Mouse (Mus musculus) limb, embryonic 15.5 days (tissue): ENCODE measurements around the gene Dusp1. TPM values are rescaled to one million over a fixed set of nuclear protein-coding genes. Genes with fewer than 3 reads are reported as not detected.

Experiments used
- ATAC-seq: fragments of 200-750 bp; cut with Nextera tagmentation; 2 replicates; pipeline ENCODE4 v1.8.0; 2017; ENCODE audit warnings: low read depth, moderate TSS enrichment; ENCODE audit not compliant: insufficient number of reproducible peaks, low FRiP score, low TSS enrichment
- H3K27ac ChIP-seq: fragments of 300-500 bp; sonication (generic); 2 replicates; pipeline ENCODE4 v1.5.1; 2015; ENCODE audit warnings: moderate library complexity, mild to moderate bottlenecking, inconsistent platforms
- H3K27me3 ChIP-seq: fragments of 300-500 bp; sonication (generic); 2 replicates; pipeline ENCODE4 v1.6.1; 2015; ENCODE audit warnings: inconsistent platforms
- H3K36me3 ChIP-seq: fragments of 300-500 bp; sonication (generic); 2 replicates; pipeline ENCODE4 v1.6.1; 2015; ENCODE audit warnings: inconsistent platforms
- H3K4me1 ChIP-seq: fragments of 300-500 bp; sonication (generic); 2 replicates; pipeline ENCODE4 v1.6.1; 2015; ENCODE audit warnings: inconsistent platforms
- H3K4me2 ChIP-seq: fragments of 300-500 bp; sonication (generic); 2 replicates; pipeline ENCODE4 v1.6.1; 2015; ENCODE audit warnings: mild to moderate bottlenecking, inconsistent platforms
- H3K4me3 ChIP-seq: fragments of 300-500 bp; sonication (generic); 2 replicates; pipeline ENCODE4 v1.5.1; 2015; ENCODE audit warnings: mild to moderate bottlenecking, inconsistent platforms
- H3K9ac ChIP-seq: fragments of 300-500 bp; sonication (generic); 2 replicates; pipeline ENCODE4 v1.6.1; 2015; ENCODE audit warnings: inconsistent platforms
- H3K9me3 ChIP-seq: fragments of 300-500 bp; sonication (generic); 2 replicates; pipeline ENCODE4 v1.6.1; 2016; ENCODE audit warnings: inconsistent platforms
- WGBS: fragments of 180-500 bp; shearing (Covaris S2); methylation state at CpG from one replicate; pipeline ENCODE4 v1.1.7; 2015; 5-methylcytosine and 5-hydroxymethylcytosine counted together
- polyA plus RNA-seq: library from polyadenylated mRNA; unstranded; fragments of >200 nt; fragmentation: Nextera tagmentation; extraction: Ambion mirVana; gene quantifications from 2 replicates; pipeline ENCODE4 v1.2.1, GENCODE M21; 2015

Gene Dusp1
- polyA plus RNA-seq: 27.3 and 32.5 TPM in 2 replicates

DNA sequence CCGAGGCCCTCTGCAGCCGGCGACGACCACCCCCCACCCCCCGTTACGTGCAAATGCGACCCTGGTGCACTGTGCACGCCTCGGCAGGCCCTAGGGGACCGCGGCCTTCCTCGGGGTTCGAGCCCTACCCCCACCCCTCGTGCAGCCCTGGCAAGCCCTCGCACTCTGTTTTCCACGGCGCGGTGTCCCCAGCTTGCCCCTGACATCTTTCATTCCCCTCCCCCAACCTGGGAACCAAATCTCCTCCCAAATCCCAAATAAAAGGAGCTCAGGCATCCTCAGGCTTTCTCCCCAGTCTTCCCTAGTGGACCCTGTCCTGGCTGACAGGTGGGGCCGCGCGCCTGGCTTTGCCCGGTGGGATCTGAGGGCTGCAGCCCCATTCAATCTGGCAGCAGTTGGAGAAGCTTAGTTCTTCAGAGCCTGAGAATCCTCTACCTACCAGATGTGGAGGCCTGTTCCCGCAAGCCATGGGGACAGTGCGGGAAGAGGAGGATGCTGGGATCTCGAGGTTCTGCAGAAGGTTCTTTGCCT lies at the start of gene Dusp1:
Gene Dusp1, minus strand, starts transcription at position 478 of the 531 bp plus-strand sequence.
- Histone ChIP-seq H3K9ac (peak within 1 kb of the TSS; percentile 85), H3K9me3 (no peaks in the 10 kb centered on the region), H3K4me1 (peaks cover 28% of the 10 kb centered on the region), H3K4me3 (peak within 1 kb of the TSS; percentile 76), H3K27me3 (no peaks in the 10 kb centered on the region), H3K27ac (peak within 1 kb of the TSS; percentile 87), H3K36me3 (peaks cover 32% of the 10 kb centered on the region), H3K4me2 (peak within 1 kb of the TSS; percentile 87)
- WGBS: 1% methylated on average over 25 of the region's 25 CpGs
- ATAC-seq: peak; percentile 40; the same call in 1 of the 2 replicates

GRCm38 (mm10) chr17:26611328-26611727 lies 49.4 kb upstream of the Dusp1 start:
- Histone ChIP-seq H3K27ac (peak overlapping the region; percentile 43; the same call in 1 of the 2 replicates), H3K27me3 (no peaks in the 10 kb centered on the region), H3K4me2 (no peak overlapping the region), H3K9ac (no peak overlapping the region), H3K4me3 (no peak overlapping the region), H3K4me1 (peaks cover 23% of the 10 kb centered on the region), H3K36me3 (peaks cover 50% of the 10 kb centered on the region), H3K9me3 (no peaks in the 10 kb centered on the region)
- 72% methylated on average over 7 of the region's 7 CpGs for WGBS
- ATAC-seq: no peak

DNA sequence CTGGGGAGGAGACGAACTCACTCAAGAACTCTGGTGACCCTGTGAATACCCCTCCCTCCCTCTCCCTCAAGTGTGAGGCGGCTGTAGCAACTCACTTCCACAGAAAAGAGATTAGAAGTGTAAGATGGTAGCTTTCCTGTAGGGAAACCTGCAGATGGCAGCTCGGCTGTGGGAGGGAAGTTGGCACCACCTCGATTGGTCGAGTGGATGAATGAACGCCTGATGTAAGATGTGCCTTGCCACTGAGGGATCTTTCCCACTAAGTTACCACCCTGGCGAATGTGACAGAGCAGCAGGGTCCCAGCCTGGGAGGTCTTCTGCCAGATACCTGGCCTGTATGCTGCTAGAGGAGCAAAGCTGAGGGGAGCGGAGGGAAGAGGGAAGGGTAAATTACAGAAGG lies 47.9 kb upstream of the Dusp1 start:
- no peaks in the 10 kb centered on the region for H3K9me3 ChIP-seq
- 85% methylated on average over 8 of the region's 8 CpGs for WGBS
- H3K4me1 ChIP-seq: peaks cover 23% of the 10 kb centered on the region
- ATAC-seq: no peak
- H3K27me3 ChIP-seq: no peaks in the 10 kb centered on the region
- no peak overlapping the region for H3K27ac ChIP-seq
- peaks cover 38% of the 10 kb centered on the region for H3K36me3 ChIP-seq
- H3K9ac ChIP-seq: no peak overlapping the region
- no peak overlapping the region for H3K4me2 ChIP-seq
- H3K4me3 ChIP-seq: no peak overlapping the region

DNA sequence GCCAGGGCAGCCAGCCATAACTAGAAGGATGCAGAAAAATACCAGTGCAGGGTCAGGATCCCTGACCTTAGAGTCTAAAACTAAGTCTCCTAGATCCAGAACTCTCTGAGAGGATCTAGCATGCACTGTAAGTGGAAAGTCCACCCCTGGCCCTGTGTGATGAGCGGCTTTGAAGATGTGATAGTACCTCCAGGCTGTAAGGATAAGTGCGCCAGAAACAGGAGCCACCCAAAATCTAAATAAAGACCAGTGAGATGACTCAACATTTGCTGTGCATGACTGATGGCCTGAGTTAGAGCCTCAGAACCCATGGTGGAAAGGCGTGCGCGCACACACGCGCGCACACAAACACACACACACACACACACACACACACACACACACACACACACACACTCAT lies 46.9 kb upstream of the Dusp1 start:
- H3K27me3 ChIP-seq: no peaks in the 10 kb centered on the region
- H3K9me3 ChIP-seq: no peaks in the 10 kb centered on the region
- H3K4me2 ChIP-seq: no peak overlapping the region
- H3K36me3 ChIP-seq: peaks cover 29% of the 10 kb centered on the region
- H3K27ac ChIP-seq: no peak overlapping the region
- no peak overlapping the region for H3K4me3 ChIP-seq
- H3K9ac ChIP-seq: no peak overlapping the region
- no peak for ATAC-seq
- H3K4me1 ChIP-seq: peaks cover 16% of the 10 kb centered on the region
- 95% methylated on average over 8 of the region's 8 CpGs for WGBS

- Histone ChIP-seq H3K36me3 (peaks cover 28% of the 10 kb centered on the region), H3K27me3 (no peaks in the 10 kb centered on the region), H3K9ac (no peak overlapping the region), H3K27ac (no peak overlapping the region), H3K9me3 (no peaks in the 10 kb centered on the region), H3K4me1 (peaks cover 16% of the 10 kb centered on the region), H3K4me2 (no peak overlapping the region), H3K4me3 (no peak overlapping the region)
- WGBS: 80% methylated on average over 3 of the region's 3 CpGs
- no peak for ATAC-seq
Measured at GRCm38 (mm10) chr17:26608348-26608747, 46.4 kb upstream of the Dusp1 start.

DNA sequence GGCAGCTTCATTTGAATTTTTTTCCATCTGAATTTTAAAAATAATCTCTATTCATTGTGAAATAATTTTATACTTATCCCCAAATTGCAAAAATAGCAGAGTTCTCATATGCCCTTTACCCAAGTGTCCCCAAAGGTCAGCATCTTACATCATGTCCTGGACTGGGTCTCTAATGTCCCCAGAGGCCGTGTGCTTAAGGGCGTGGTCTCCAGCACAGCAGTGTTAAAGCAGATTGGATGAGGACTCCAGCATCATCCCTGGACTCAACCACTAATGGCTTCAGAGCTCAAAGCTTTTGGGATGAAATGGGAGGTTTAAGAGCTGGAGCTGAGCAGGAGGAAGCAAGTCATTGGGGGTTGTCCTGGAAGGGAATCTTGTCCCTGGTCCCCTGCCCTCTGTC lies 44.6 kb upstream of the Dusp1 start:
- Histone ChIP-seq H3K4me2 (no peak overlapping the region), H3K4me1 (peaks cover 28% of the 10 kb centered on the region), H3K4me3 (no peak overlapping the region), H3K9me3 (no peaks in the 10 kb centered on the region), H3K27ac (no peak overlapping the region), H3K36me3 (peaks cover 28% of the 10 kb centered on the region), H3K9ac (no peak overlapping the region), H3K27me3 (no peaks in the 10 kb centered on the region)
- WGBS: 72% methylated on average over 2 of the region's 2 CpGs
- no peak for ATAC-seq

GRCm38 (mm10) chr17:26605636-26606035 lies 43.7 kb upstream of the Dusp1 start:
- H3K4me1 ChIP-seq: peaks cover 34% of the 10 kb centered on the region
- no peak overlapping the region for H3K27ac ChIP-seq
- H3K4me2 ChIP-seq: no peak overlapping the region
- ATAC-seq: no peak
- H3K4me3 ChIP-seq: no peak overlapping the region
- H3K9ac ChIP-seq: no peak overlapping the region
- H3K9me3 ChIP-seq: no peaks in the 10 kb centered on the region
- WGBS: 84% methylated on average over 4 of the region's 4 CpGs
- H3K27me3 ChIP-seq: no peaks in the 10 kb centered on the region
- H3K36me3 ChIP-seq: peaks cover 21% of the 10 kb centered on the region

GRCm38 (mm10) chr17:26603311-26603710 lies 41.4 kb upstream of the Dusp1 start:
- H3K27ac ChIP-seq: peak overlapping the region; percentile 79
- H3K4me2 ChIP-seq: no peak overlapping the region
- 86% methylated on average over 8 of the region's 8 CpGs for WGBS
- H3K9ac ChIP-seq: no peak overlapping the region
- H3K9me3 ChIP-seq: no peaks in the 10 kb centered on the region
- H3K4me1 ChIP-seq: peaks cover 39% of the 10 kb centered on the region
- H3K4me3 ChIP-seq: no peak overlapping the region
- no peak for ATAC-seq
- no peaks in the 10 kb centered on the region for H3K27me3 ChIP-seq
- peaks cover 5% of the 10 kb centered on the region; the same call in 1 of the 2 replicates for H3K36me3 ChIP-seq

- H3K36me3 ChIP-seq: peaks cover 5% of the 10 kb centered on the region; the same call in 1 of the 2 replicates
- no peak overlapping the region for H3K9ac ChIP-seq
- no peaks in the 10 kb centered on the region for H3K9me3 ChIP-seq
- H3K4me2 ChIP-seq: no peak overlapping the region
- H3K27me3 ChIP-seq: no peaks in the 10 kb centered on the region
- peaks cover 43% of the 10 kb centered on the region for H3K4me1 ChIP-seq
- ATAC-seq: peak; percentile 20; the same call in 1 of the 2 replicates
- H3K4me3 ChIP-seq: no peak overlapping the region
- peak overlapping the region; percentile 79 for H3K27ac ChIP-seq
- 53% methylated on average over 12 of the region's 12 CpGs for WGBS
Measured at GRCm38 (mm10) chr17:26602371-26602885, 40.5 kb upstream of the Dusp1 start.

DNA sequence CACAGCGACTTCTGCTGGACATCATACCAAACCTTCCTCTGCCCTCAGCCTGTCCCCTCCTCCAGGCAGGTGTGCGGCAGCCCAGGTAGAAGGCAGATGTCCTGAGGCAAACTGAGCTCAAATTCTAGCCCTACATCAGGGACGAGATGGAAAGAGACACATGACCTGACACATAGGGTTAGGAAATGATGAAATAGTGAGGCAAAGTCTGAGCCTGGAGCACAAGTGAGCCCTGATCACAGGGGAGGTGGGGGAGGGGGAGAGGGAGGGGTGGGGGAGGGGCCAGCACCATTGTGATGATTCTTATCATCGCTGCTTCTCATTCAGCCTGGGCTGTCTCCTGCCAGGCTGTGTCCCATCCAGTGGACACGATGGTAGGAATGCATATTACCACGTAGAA lies 40.0 kb upstream of the Dusp1 start:
- H3K27me3 ChIP-seq: no peaks in the 10 kb centered on the region
- WGBS: 54% methylated on average over 6 of the region's 6 CpGs
- H3K27ac ChIP-seq: peak overlapping the region; percentile 79
- peaks cover 48% of the 10 kb centered on the region for H3K4me1 ChIP-seq
- H3K4me3 ChIP-seq: no peak overlapping the region
- no peaks in the 10 kb centered on the region for H3K9me3 ChIP-seq
- no peak overlapping the region for H3K4me2 ChIP-seq
- ATAC-seq: no peak
- H3K36me3 ChIP-seq: peaks cover 5% of the 10 kb centered on the region; the same call in 1 of the 2 replicates
- H3K9ac ChIP-seq: no peak overlapping the region

GRCm38 (mm10) chr17:26601514-26601913 lies 39.6 kb upstream of the Dusp1 start:
- Histone ChIP-seq H3K9ac (no peak overlapping the region), H3K4me1 (peaks cover 52% of the 10 kb centered on the region), H3K9me3 (no peaks in the 10 kb centered on the region), H3K4me3 (no peak overlapping the region), H3K36me3 (0 out of 2 replicates have a peak, but pooled peaks cover 1% of the 10 kb centered on the region), H3K4me2 (no peak overlapping the region), H3K27me3 (no peaks in the 10 kb centered on the region), H3K27ac (peak overlapping the region; percentile 79; the same call in 1 of the 2 replicates)
- no peak for ATAC-seq
- 60% methylated on average over 6 of the region's 6 CpGs for WGBS

- Histone ChIP-seq H3K9ac (no peak overlapping the region), H3K4me3 (no peak overlapping the region), H3K27me3 (no peaks in the 10 kb centered on the region), H3K27ac (peak overlapping the region; percentile 79; the same call in 1 of the 2 replicates), H3K9me3 (no peaks in the 10 kb centered on the region), H3K36me3 (no peaks in the 10 kb centered on the region), H3K4me2 (no peak overlapping the region), H3K4me1 (peaks cover 57% of the 10 kb centered on the region)
- ATAC-seq: no peak
- WGBS: 60% methylated on average over 17 of the region's 17 CpGs
Measured at GRCm38 (mm10) chr17:26600913-26601447, 39.1 kb upstream of the Dusp1 start.
